Mouse (Mus musculus): ENCODE data around the gene Ggct. TPM values are rescaled to one million over a fixed set of nuclear protein-coding genes. Genes with fewer than 3 reads are reported as not detected.

Ggct gene
- polyA plus RNA-seq, 1 experiment: 21.0 TPM

DNA sequence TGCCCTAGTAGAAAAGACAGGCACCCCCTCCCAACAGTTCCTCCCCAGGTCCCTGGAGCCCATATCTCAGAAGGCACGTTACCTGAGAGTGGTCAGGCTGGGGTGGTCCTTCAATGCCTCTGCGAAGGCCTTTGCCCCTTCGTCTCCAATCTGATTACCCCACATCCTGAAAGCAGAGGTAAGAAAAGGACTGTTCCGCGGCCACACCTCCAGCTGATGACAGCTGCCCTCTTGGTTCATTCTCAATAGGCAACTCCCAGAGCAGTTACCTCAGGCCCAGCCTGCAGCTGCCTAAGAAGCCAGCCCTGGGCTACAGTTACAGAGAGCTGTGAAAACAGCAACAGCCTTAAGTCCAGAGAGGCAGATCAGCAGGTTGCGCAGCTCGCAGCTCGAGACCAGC, 58.4 kb downstream of the Ggct start:
- 91% methylated on average over 8 of the region's 8 CpGs for WGBS
- no peaks in the 10 kb centered on the region for H3K4me1 ChIP-seq (ENCODE audit: control insufficient read depth, insufficient read depth, low read length)
- no peak overlapping the region for H3K4me3 ChIP-seq (replicated peaks; ENCODE audit: insufficient read depth, low read depth, low read length)
- TF ChIP-seq POLR2A (IDR thresholded peaks at IDR 0.05; ENCODE audit: borderline replicate concordance, insufficient read depth, low read length) (no peak), CTCF (IDR thresholded peaks at IDR 0.05; ENCODE audit: borderline replicate concordance, insufficient read depth, low read depth, low read length) (no peak)
- DNase-seq: no peak
- H3K27me3 ChIP-seq (ENCODE audit: control insufficient read depth, insufficient read depth, low read length): no peaks in the 10 kb centered on the region
- no peak overlapping the region for H3K27ac ChIP-seq (ENCODE audit: insufficient read depth, low read length)

DNA sequence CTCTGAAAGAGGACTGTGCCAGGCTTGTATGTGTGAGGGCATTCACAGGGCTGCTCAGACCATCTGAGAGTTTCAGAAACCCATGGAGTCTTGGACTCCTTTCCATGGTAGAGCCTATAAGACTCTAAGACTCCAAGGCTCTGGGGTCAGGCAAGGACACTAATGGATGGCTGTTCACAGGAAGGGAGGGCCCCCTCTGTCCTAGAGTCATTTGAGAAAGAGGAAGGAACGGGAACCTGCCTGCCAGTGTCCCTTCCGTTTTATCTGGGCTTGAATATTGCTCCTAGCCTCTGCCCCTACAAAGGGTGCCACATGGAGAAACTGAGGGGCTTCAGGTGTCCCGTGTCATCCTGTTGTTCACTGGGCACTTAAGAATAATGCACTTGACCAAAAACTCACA, 58.9 kb downstream of the Ggct start:
- Histone ChIP-seq H3K4me1 (ENCODE audit: control insufficient read depth, insufficient read depth, low read length) (no peaks in the 10 kb centered on the region), H3K27ac (ENCODE audit: insufficient read depth, low read length) (no peak overlapping the region), H3K27me3 (ENCODE audit: control insufficient read depth, insufficient read depth, low read length) (no peaks in the 10 kb centered on the region), H3K4me3 (replicated peaks; ENCODE audit: insufficient read depth, low read depth, low read length) (no peak overlapping the region)
- TF ChIP-seq CTCF (IDR thresholded peaks at IDR 0.05; ENCODE audit: borderline replicate concordance, insufficient read depth, low read depth, low read length): no peak
- TF ChIP-seq POLR2A (IDR thresholded peaks at IDR 0.05; ENCODE audit: borderline replicate concordance, insufficient read depth, low read length): no peak
- no peak for DNase-seq
- WGBS: 83% methylated on average over 3 of the region's 3 CpGs

DNA sequence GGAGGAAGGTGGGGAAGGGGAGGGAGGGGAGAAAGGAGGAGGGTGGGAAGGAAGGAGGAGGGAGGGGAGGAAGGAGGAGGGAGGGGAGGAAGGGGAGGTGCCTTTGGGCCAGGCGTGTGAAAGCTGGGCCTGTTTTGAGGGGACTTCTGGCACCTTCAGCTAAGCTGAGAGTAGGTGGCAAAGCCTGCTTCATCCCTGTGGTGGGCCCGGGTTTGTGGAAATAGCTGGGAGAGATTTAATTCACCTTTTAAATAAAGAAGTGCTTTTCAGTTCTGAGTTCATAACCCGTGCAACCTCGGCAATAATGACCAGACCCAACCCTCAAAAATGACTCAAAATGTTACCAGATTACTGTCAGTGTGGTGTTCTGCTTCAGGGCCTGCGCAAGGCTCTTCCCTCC, 59.5 kb downstream of the Ggct start:
- TF ChIP-seq POLR2A (IDR thresholded peaks at IDR 0.05; ENCODE audit: borderline replicate concordance, insufficient read depth, low read length) (no peak), CTCF (IDR thresholded peaks at IDR 0.05; ENCODE audit: borderline replicate concordance, insufficient read depth, low read depth, low read length) (no peak)
- Histone ChIP-seq H3K27ac (ENCODE audit: insufficient read depth, low read length) (no peak overlapping the region), H3K4me1 (ENCODE audit: control insufficient read depth, insufficient read depth, low read length) (no peaks in the 10 kb centered on the region), H3K4me3 (replicated peaks; ENCODE audit: insufficient read depth, low read depth, low read length) (no peak overlapping the region), H3K27me3 (ENCODE audit: control insufficient read depth, insufficient read depth, low read length) (no peaks in the 10 kb centered on the region)
- 75% methylated on average over 5 of the region's 5 CpGs for WGBS
- no peak for DNase-seq

Other genes with a start within 250 kb of the Ggct start
- 7.9 and 8.3 TPM in 2 replicates for gene Znrf2, start 176.0 kb downstream of the Ggct start, polyA plus RNA-seq (2012; rRNA removed)
- gene Nod1, start 20.3 kb downstream of the Ggct start, polyA plus RNA-seq (2012; rRNA removed): 6.6 and 8.0 TPM in 2 replicates
- 121 and 127 TPM in 2 replicates for gene Gars, start 45.1 kb upstream of the Ggct start, polyA plus RNA-seq (2012; rRNA removed)
- 1.6 and 1.8 TPM in 2 replicates for gene Crhr2, start 140.1 kb upstream of the Ggct start, polyA plus RNA-seq (2012; rRNA removed)
- 1.5 and 2.3 TPM in 2 replicates for gene Inmt, start 182.1 kb upstream of the Ggct start, polyA plus RNA-seq (2012; rRNA removed)
- 4.9 and 6.9 TPM in 2 replicates for gene Mindy4, start 210.4 kb upstream of the Ggct start, polyA plus RNA-seq (2012; rRNA removed)